Mouse (Mus musculus): Measurements from ENCODE around the gene Zfp967. TPM values are rescaled to one million over a fixed set of nuclear protein-coding genes. Genes with fewer than 3 reads are reported as not detected.
"Not testable (repeated sequence)": the region's sequence is repeated elsewhere in the genome, so short reads cannot be mapped to it uniquely, and the experiment has no call there.

Zfp967 gene
- total RNA-seq (2017), result not detected in 2 replicates

GRCm38 (mm10) chr2:176520756-176521155, at the start of gene Zfp967:
TSS of gene Zfp967 (plus strand) at chr2:176521056.
- not testable (repeated sequence) for ATAC-seq (replicated peaks; ENCODE audit: low read depth, poor library complexity, severe bottlenecking)

GRCm38 (mm10) chr2:176486683-176487082, 34.2 kb upstream of the Zfp967 start, which contains the start of gene Gm14434:
TSS of gene Gm14434 (minus strand) at chr2:176486783.
- not testable (repeated sequence) for ATAC-seq (replicated peaks; ENCODE audit: low read depth, poor library complexity, severe bottlenecking)

Other genes with a start within 250 kb of the Zfp967 start
- not detected in 2 replicates for gene Gm11009, start 201.6 kb upstream of the Zfp967 start, total RNA-seq (2017)
- gene Gm14435, start 97.5 kb upstream of the Zfp967 start, total RNA-seq (2017), result 0.78 and 9.3 TPM in 2 replicates
- 6.6 and 35.1 TPM in 2 replicates for gene Gm14434, start 34.3 kb upstream of the Zfp967 start, total RNA-seq (2017)
- gene Gm14308, start 115.3 kb downstream of the Zfp967 start, total RNA-seq (2017), result 6.5 and 11.0 TPM in 2 replicates
- gene Zfp973, start 149.5 kb downstream of the Zfp967 start, total RNA-seq (2017), result 12.5 and 13.6 TPM in 2 replicates
- gene Gm14305, start 187.3 kb downstream of the Zfp967 start, total RNA-seq (2017), result 5.0 and 15.2 TPM in 2 replicates

Measured in common myeloid progenitor, adult 5-6 weeks (primary cell).